Mouse (Mus musculus) kidney, postnatal 10 days (tissue): ENCODE measurements around the gene Stat6.
"Not testable (repeated sequence)": the region's sequence is repeated elsewhere in the genome, so short reads cannot be mapped to it uniquely, and the experiment has no call there.

Experiments
- DNase-seq: peaks from one replicate; pipeline ENCODE4 v3.0.0; 2021; ENCODE audit warnings: mixed read lengths

The Stat6 gene

DNA sequence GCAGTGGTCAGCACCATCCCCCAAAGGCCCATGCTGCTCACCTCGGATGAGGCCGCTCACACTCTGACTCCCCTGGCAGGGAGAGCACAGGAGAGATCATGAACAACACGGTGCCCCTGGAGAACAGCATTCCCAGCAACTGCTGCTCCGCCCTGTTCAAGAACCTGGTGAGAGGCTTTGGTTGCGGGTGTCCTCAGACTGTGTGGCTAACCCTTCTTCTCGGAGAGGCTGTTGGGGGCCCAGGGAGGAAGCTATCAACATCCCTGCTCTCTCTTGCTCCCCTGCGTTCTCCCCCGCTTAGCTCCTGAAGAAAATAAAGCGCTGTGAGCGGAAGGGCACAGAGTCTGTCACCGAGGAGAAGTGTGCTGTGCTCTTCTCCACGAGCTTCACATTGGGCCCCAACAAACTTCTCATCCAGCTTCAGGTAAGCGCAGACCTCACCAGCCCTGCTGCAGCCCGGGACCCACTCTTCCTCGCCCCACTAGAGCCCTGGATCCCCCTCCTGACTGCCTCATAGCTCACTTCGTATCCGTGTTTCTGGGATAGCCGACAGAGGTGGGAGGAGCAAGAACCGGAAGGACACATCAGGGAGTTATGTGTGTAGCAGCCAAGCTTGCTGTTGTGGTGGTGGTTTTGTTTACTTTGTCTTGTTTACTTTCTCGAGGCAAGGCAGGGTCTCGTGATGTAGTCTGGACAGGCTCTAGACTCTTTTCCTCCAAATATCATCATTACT is 10.3 kb downstream of the Stat6 start:
- DNase-seq = no peak

DNA sequence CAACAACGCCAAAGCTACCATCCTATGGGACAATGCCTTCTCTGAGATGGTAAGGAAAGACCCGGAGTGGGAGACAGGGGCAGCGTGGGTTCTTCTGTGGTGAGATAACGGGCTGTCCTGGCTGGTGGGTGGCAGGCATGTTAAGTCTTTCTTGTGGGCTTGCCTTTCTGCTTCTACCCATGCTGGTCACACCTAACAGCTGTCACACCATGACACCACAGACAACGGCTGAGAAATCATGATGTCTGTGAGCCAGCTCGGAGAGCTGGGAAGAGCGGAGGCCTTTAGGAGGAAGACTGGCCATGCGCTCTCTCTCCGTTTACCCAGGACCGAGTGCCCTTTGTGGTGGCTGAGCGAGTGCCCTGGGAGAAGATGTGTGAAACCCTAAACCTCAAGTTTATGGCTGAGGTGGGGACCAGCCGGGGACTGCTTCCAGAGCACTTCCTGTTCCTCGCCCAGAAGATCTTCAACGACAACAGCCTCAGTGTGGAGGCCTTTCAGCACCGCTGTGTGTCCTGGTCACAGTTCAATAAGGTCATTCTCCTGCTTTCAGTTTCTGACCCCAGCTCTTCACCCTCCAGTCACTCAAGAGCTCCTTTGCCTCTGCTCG is 12.3 kb downstream of the Stat6 start:
- DNase-seq = no peak

DNA sequence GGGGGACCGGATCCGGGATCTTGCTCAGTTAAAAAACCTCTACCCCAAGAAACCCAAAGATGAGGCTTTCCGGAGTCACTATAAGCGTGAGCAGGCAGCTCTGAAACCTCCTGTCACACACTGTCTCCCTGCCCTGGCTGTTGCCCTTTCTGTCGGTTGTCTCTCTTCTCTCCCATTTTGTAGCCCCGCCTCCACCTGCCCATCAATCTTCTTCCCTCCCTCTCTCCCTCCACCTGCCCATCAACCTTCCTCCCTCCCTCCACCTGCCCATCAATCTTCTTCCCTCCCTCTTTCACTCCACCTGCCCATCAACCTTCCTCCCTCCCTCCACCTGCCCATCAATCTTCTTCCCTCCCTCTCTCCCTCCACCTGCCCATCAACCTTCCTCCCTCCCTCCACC is 14.8 kb downstream of the Stat6 start:
- DNase-seq = not testable (repeated sequence)

DNA sequence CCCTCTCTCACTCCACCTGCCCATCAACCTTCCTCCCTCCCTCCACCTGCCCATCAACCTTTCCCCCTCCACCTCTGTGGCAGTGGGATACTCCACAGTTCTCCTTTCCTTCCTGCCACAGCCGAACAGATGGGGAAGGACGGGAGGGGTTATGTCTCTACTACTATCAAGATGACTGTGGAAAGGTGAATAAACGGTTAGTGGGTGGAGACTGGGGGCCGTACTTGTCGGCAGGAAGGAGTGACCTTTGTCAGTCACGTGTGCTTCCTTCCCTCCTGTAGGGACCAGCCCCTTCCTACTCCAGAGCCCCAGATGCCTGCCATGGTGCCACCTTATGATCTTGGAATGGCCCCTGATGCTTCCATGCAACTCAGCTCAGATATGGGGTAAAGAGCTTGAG is 15.3 kb downstream of the Stat6 start:
- no peak for DNase-seq

DNA sequence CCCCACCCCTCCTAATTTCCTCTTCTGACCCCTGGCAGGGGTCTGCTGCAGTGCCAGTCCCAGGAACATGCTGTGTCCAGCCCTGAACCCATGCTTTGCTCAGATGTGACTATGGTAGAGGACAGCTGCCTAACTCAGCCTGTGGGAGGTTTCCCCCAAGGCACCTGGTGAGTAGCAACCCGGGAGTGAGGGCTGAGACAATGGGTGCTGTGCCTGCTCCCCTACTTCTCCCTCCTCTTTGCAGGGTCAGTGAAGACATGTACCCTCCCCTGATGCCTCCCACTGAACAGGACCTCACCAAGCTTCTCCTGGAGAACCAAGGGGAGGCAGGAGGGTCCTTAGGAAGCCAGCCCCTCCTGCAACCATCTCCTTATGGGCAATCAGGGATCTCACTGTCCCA is 16.8 kb downstream of the Stat6 start:
- DNase-seq = no peak

DNA sequence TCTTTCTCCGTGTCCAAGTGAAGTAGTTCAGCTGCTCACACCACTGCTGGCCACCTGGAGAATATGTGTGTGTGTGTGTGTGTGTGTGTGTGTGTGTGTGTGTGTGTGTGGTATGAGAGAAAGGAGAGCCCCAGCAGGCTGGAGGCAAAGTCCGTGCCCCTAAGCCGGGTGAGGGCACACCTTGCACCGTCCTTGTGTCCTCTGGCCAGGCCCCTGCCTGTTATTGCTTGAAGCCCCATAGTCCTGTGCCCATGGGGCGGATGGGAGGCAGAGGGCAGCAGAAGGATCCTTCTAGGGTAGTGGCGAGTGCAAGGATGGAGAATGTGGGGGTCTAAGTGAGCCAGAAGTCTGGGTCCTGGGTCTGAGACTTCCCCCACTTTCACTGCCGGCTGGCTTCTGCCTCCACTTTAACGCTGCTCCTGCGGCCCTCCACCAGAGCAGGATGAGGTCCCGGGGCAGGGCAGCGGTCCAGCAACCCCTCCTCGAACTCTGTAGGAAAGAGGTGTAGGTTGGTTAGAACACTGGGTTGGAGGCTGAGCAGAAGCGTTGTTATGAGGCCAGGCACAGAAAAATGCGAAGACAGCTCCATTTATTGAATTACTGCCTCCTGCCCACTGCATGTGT is 18.6 kb downstream of the Stat6 start:
- peak; percentile 64 for DNase-seq

DNA sequence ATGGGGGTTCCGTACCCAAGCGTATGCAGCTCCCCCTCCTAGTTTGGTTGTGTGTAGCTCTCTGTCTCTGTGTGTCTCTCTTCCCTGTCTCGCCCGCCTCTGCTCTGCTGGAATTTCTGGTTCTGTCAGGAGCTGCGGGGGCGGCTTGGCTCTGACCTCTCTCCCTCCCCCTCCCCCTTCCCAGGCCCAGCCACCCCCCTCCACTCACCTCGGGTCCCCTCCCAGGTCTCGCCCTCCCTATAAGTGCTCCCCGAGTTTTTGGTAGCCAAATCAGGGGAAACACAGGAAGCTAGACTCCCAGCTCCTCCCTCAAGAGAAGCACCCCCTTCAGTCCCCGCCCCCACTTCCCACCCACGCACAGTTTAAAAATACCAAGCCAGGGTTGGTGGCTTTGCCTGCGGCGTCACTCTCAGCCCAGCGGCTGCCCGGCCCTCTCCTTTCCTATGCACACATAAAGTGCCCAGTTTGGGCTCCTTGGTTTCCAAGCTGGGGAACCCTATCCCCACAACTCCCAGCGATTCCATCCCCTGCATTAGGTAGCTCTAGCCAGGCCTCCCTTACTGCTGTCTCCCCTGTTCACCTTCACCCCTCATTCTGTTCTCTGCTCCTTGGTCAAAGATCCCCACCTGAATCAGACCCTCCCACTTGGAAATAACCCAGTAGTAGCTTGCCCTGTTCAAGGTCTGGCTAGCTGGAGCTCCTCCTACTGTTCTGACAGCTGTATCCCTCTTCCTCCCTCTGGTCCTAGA is 19.3 kb downstream of the Stat6 start:
- peak; percentile 88 for DNase-seq

DNA sequence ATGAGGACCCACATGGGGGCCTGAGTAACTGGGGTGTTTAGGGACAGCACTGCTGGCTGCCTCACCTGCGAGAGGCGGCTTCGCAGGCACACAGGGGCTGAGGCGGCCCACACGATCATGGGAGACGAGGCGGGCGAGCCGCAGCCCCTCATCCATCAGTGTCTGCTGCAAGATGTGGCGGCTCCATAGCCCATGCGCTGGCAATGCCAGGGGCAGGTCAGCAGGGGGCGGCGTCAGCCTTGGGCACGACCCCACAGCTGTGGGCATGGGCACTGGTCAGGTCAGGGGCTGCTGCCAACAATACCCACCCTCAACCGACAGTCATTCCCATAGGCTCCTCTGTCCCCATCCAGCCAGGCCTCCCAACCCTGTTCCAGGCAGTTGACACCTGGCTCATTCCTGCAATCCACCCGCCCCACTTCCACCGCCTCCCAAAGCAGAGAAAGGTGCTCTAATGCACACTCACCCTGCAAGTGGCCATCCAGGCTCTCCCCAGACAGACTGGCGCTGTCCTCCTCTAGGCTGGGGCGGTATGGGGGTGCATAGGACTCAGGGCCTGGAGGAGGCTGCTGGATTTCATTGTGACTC is 20.0 kb downstream of the Stat6 start:
- DNase-seq = peak; percentile 69

DNA sequence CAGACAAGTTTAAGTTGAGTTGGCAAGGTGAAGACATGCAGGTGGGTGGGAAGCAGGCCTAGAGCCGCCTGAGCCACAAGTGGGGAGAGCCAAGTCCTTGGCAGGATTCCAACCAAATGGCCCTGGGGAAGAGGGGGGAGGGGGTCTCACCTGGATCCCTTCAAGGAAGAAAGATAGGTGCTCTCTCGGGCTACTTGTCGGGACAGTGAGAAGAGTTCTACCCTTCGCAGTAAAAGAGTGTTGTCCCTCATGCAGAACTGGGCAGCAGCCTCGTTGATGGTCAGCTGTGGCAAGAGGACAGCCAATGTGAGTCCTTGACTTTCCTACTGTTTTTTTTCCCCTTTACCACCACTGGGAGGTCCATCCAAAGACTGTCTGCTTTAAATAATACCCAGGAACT is 20.8 kb downstream of the Stat6 start:
- DNase-seq = no peak

DNA sequence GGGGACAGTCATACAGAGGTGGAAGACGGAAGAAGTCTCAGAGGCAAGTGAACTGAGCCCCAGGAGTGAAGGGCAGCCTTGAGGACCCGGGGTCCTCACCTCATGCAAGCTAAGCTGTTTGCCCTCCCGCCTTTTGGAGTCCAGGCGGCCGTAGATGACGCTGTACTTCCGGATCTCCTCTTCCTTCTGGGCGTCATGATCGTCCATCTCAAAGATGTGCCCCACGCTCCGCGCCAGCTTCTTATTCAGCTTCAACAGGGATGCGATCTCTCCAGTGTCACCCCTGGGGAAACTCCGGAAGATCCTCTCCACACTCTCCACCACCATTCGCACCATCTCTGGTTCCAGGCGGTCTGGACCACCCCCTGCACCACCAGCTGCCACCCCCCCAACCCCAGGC is 21.4 kb downstream of the Stat6 start:
- no peak for DNase-seq

DNA sequence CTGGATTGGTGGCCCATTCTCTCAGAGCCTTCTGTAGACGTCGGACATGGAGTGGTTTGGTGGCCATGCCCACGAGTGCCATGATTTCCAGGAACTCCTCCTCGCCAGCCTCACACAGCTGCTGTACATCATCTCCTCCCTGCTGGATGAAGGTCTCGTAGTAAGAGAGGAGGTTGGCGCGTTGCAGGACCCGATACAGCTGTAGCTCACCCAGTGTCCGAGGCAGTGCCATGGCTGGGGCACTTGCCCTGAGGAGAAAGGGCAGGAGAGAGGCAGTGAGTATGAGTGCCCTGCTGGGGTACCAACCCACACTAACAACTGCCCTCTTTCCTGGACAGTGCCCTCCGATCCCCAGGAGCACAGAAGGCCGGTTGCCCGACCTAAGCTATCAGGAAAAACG is 22.1 kb downstream of the Stat6 start:
- DNase-seq = no peak

DNA sequence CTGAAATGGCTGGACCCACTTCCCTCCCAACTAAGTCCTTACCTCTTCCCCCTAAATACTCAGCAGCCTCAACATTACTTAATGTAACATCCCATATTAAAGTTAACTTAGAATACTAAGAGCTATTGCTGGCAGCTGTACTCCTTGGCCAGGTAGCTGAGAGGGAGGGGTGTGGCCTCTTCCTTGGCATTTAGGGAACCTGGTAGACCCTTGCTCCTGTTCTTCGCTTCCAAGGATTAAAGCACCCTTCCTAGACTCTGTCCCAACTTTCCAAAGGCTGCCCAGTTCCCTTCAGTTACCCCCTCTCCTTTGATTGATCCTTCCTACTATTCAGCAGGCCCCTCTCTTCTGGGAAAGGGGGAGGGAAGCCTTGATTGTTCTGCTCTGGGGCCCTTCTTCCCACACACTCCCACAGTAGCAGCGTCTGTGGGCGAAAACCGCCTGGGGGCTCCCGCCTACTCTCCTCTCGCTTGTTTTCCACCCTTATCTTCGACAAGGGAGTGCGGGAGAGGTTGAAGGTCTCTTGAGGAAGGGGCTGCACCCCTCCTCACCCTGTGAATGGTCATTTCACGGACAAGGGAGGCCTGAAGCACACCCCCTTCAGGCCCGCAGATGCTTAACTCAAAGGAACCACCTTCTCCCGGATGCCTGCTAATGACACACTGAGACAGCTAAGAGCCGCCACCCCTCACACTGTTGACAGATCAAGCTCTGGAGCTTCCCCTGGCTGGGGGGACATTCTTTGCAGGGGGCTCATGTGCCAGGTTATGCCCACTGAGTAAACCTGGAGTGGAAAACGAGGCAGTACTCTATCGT is 22.8 kb downstream of the Stat6 start:
- no peak for DNase-seq

DNA sequence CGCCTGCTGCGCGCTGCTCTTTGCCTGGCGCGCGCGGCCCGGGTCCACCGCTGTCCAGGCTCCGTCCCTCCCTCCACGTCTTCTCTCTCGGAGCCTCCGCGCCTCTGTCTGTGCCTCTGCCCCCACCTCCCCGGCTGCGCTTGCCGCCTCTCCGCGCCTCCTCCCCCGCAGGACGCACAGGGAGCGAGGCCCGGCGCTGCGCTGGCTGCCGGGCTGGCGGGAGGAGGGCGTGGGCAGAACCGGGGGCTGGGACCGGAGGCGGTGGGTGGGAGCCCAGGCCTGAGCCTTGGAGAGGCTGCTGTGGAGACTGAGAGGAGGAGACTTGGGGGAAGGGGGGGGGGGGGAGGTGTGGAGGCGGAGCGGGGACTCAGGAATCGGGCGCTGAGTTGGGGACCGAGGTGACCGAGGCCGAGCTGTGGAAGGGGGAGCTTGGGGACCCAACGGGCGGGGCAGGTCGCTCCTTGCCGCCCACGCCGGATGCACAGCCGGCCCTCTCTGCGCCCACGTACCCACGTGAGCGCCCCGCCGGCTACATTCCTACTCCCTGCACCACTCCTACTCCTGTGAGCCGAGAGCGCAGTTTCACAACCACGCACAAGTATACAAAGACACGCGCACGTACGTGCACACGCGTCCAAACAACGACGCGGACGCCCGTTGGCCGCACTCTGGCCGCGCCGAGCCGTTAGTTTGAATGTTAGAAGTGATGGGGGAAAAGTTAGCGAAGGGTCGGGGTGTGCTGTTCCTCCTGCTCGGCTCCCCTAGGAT is 23.9 kb downstream of the Stat6 start, which contains the start of gene Nemp1:
Gene Nemp1, plus strand, starts transcription at position 401 of the 768 bp plus-strand sequence.
- peak; percentile 93 for DNase-seq

DNA sequence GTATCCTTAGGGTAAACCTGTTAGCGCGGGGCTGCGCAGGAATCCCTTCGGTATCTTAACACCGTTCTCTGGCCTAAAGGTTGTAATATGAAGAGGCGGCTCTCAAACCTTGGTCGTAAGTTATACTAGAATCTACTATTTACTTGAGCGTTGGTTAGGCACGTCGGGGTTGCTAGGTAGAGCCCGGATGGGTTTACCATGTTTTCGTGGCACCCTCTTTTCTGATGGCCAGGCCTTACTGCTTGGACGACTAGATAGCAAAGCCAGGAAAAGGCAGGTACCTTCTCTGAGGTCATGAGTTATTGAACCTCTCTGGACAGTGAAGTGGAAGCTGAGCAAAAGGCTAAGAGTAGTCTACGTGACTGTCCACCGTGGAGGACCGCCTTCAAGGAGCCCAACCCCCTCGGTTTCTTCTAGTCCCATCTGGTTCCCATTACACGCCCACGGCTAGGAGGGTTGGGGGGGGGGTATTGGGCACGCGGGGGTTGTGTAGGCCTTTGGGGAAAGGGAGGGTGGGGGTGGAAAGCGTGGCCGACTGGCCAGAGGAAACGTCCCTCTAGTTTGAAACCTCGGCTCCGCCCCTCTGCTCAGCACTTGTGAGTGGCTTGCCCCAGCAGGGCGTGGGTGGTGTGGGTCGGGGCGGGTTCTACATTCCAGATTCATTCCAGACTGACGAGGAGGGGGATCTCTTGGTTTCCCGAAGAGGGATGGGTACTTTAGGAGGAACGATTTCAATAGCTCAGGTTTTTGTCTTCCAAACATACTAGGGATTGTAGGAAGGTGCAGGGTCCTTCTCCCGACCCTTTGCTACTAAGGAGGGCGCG is 24.7 kb downstream of the Stat6 start:
- DNase-seq = peak; percentile 95

DNA sequence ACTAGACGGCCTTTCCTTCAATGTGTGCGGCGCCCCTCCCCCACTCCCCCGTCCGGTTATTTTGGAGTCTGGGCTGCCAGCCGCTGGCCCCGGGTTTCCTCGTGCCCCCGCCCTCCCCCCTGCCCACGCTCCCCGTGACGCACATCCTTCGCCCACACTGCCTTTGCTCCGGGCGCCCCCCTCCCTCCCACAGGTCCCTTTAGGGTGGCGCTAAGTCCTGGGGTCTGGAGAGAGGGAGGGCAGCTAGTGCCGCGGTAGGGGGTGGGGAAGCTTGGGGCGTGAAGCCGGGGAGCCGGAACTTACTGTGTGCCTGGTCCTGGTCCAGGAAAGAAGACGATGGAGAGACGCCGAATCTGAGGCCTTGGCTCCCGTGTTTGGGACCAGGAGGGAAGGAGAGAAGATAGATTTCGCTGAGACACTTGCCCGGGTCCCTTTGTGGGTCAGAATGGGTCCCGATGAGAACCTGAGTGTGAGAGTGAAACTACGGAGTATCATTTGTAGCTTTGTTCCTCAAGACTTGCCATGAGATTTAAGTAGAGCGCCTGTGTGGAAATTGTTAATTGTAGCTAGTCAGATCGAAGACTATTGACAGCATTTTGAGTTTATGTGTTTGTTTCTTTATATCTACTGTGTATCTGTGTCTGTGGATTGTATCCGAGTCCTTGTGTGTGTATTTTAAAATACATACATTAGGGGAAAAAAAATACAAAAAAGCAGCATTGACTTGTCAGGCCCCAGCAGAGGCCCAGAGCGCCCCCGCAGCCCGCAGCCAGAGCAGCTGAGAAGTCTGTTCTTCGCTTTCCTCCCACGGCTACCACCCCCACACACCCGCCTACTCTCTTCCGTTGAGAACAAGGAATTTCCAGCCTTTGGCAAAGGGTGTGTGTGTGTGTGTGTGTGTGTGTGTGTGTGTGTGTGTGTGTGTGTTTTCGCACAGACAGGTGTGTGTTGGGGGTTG is 25.6 kb downstream of the Stat6 start, which contains the start of gene Nab2:
Gene Nab2, minus strand, starts transcription at position 476 of the 958 bp plus-strand sequence.
- DNase-seq = peak; percentile 93

DNA sequence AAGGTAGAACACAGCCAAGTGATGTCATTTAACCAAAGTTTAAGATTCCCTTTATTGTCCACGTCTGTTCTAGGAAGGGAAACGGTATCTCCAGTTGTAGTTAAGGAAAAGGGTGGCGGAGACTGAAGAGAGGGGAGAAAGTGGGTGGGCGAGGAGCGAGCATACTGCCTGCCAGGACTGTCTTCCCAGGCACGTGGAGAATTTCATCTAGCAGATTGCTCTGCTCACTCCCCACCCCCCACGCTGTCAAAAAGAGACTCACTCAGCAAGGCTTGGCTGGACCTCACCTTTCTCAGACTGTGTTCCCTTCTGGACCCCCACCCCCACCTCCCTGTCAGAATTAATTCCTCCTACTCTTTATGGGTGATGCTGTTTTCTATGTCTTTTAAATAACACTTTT is 26.4 kb downstream of the Stat6 start:
- peak; percentile 67 for DNase-seq

DNA sequence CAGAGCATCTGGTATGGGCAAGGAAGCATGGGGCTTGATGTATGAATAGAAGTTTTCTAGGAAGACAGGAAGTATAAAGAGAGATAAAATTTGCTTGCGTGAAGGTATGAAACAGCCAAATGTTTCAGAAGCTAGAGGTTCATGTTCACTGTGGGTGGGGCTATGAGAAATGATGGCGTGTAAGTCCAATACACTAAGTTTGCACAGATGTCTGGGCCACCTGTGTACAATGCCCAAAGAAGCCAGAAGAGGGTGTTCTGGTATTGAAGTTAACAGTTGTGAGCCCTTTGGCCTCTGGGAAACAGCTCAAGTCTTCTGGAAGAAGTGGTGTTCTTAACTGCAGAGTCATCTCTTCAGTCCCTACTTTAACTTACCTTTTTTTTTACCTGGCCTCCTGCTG is 27.4 kb downstream of the Stat6 start:
- DNase-seq = no peak

DNA sequence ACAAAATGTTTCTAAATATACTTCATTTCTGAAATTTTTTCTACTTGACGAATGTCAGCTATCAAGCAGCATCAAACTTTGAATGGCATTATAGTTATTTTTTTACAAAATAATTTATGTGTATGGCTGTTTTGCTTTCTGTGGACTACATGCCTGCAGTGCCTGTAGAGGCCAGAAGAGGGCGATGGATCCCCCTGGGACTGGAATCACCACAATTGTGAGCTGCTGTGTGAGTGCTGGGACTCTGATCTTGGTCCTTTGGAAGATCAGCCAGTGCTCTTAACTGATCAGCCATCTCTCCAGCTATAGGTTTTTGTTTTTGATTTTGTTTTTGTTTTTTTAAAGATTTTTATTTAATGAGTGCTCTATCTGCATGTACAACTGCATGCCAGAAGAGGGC is 28.5 kb downstream of the Stat6 start:
- no peak for DNase-seq

DNA sequence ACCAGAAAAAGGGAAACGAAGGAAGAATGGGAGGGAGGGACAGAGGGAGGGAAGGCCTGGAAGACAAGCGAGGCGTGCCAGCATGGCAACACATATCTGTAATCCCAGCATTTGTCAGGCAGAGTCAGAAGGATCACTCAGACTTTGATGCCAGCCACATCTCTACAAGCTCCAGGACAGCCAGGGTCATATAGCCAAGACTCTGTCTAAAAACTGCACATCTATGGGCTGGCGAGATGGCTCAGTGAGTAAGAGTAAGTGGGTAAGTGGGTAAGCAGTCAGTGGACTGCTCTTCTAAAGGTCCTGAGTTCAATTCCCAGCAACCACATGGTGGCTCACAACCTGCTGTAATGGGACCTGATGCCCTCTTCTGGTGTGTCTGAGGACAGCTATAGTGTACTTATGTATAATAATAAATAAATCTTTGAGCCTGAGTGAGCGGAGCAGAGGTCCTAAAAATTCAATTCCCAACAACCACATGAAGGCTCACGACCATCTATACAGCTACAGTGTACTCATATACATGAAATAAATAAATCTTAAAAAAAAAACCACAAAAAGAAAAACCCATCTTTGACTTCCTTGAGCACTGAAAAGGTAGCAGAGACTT is 31.4 kb downstream of the Stat6 start:
- no peak for DNase-seq
